Mouse (Mus musculus) skeletal muscle tissue, adult 2 months (tissue): Measurements from ENCODE around the gene Resf1.
A peak's percentile ranks its signal among the peaks of the same experiment; 100 is the strongest.
"Not testable (repeated sequence)": the region's sequence is repeated elsewhere in the genome, so short reads cannot be mapped to it uniquely, and the experiment has no call there.

Source experiments
- DNase-seq: peaks from one replicate; pipeline ENCODE4 v3.0.0-alpha.2; 2012; ENCODE audit warnings: low read depth, low spot score

The Resf1 gene

GRCm38 (mm10) chr6:149343802-149344201 lies 34.6 kb downstream of the Resf1 start:
- DNase-seq = no peak

DNA sequence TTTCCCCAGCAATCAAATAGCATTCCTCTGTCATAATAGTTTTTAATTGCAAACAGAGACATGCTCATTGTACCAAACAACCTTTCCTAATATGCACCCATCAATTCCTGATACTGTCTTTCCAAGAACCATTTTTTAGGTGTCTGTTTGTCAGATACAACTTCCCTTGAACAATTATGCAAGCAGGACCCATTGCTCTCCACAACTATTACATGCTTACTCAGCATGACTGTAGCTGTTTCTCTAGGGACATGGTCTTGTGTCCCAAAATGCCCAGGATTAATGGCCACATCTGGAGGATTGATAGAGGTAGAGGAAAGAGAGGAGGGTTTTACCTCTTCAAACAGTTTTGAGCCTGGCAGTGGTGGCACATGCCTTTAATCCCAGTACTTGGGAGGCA lies 35.2 kb downstream of the Resf1 start:
- no peak for DNase-seq

DNA sequence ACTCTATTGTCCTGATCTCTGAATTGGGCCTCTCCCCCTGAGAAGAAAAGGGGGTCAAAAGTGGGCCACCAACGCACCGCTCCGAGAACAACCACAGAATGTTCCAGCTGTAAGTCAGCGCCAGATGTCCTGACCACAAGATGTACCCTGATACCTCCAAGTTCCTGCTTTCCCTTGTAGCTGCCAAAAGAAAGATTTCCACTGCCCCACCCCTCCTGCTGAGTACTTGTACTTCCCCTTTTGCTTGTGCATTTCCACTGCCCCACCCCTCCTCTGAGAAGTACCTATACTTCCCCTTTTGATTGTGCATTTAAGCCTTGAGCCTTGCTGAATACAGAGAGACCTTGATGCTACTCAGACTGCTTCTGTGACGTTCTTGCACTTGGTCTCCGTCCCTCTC lies 39.0 kb downstream of the Resf1 start:
- not testable (repeated sequence) for DNase-seq

DNA sequence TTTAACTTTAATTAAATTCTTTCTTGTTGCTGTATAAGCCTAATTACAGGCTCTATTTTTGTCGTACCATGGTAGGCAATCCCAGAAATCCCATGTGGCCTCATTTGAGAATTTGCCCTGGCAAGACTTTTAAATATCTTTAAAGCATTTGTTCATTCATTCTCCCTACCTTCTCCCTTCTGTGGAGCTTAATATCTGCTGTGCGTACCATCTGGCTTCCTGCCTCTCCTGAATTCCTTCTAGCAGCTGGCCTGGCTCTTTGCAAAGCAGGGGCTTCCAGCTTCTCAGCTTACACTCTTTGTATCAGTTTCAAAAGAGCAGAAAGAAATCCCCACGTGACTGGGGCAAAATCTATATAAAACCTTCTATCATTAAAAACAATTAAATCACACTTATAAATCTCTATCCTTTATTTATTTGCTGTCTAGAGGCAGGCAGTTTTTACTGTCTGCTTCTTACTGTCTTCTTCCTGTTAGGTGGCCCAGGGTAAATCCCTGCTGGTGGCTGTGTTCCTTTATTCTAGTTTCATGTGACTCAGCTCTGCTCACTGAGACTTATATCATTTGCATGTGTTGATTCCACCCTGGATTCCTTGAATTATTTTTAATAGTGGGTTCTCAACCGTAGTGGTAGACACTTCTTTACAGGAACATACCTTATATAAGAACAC lies 45.7 kb downstream of the Resf1 start:
- DNase-seq = no peak

- not testable (repeated sequence) for DNase-seq
Observed at GRCm38 (mm10) chr6:149355799-149356198, 46.6 kb downstream of the Resf1 start.

GRCm38 (mm10) chr6:149357155-149357554 lies 47.9 kb downstream of the Resf1 start:
- no peak for DNase-seq

- DNase-seq = not testable (repeated sequence)
Observed at GRCm38 (mm10) chr6:149362533-149362932, 53.3 kb downstream of the Resf1 start.

GRCm38 (mm10) chr6:149365975-149366374 lies 56.8 kb downstream of the Resf1 start:
- not testable (repeated sequence) for DNase-seq

DNA sequence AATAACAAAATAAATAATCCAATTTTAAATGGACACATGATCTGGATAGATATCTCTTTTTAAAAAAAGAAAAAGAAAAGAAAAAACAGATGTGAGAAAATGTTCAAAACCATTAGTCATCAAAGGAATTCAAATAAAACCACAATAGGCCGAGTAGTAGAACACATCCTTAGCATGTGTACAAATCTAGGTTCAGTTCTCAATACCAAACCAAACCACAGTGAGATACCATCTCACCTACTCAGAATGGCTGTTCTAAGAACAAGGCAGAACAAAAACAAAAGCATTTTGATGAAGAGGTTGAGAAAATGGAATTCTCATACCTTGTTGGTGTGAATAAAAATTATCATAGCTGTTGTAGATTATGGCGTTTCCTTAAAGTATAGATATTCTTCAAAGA lies 57.2 kb downstream of the Resf1 start:
- no peak for DNase-seq

- peak; percentile 77 for DNase-seq
Observed at GRCm38 (mm10) chr6:149374986-149375457, 65.8 kb downstream of the Resf1 start.

GRCm38 (mm10) chr6:149383531-149383930 lies 74.3 kb downstream of the Resf1 start:
- no peak for DNase-seq
